Mouse (Mus musculus) stomach, embryonic 16.5 days (tissue): ENCODE results near the gene Pate1. TPM values are rescaled to one million over a fixed set of nuclear protein-coding genes. Genes with fewer than 3 reads are reported as not detected.

Experiments
- ATAC-seq: fragments of 200-750 bp; cut with Nextera tagmentation; 2 replicates; pipeline ENCODE4 v1.8.0; 2017; ENCODE audit warnings: moderate number of reproducible peaks, moderate TSS enrichment; ENCODE audit not compliant: insufficient read depth, low FRiP score
- H3K27ac ChIP-seq: fragments of 300-500 bp; sonication (generic); 2 replicates; pipeline ENCODE4 v1.5.1; 2014; ENCODE audit warnings: low read length
- H3K27me3 ChIP-seq: fragments of 300-500 bp; sonication (generic); 2 replicates; pipeline ENCODE4 v1.6.1; 2014; ENCODE audit warnings: low read length, control low read depth, mixed read lengths; ENCODE audit not compliant: control insufficient read depth, insufficient read depth
- H3K36me3 ChIP-seq: fragments of 300-500 bp; sonication (generic); 2 replicates; pipeline ENCODE4 v1.6.1; 2014; ENCODE audit warnings: low read length; ENCODE audit not compliant: control insufficient read depth, insufficient read depth
- H3K4me1 ChIP-seq: fragments of 300-500 bp; sonication (generic); 2 replicates; pipeline ENCODE4 v1.6.1; 2014; ENCODE audit warnings: low read length, control low read depth, mixed read lengths; ENCODE audit not compliant: control insufficient read depth, insufficient read depth
- H3K4me2 ChIP-seq: fragments of 300-500 bp; sonication (generic); 2 replicates; pipeline ENCODE4 v1.6.1; 2014; ENCODE audit warnings: low read depth, low read length, mixed read lengths
- H3K4me3 ChIP-seq: fragments of 300-500 bp; sonication (generic); replicated peaks from 2 replicates; pipeline ENCODE4 v1.5.1; 2014; ENCODE audit warnings: mild to moderate bottlenecking, low read length
- H3K9ac ChIP-seq: fragments of 300-500 bp; sonication (generic); 2 replicates; pipeline ENCODE4 v1.6.1; 2014; ENCODE audit warnings: low read length
- H3K9me3 ChIP-seq: fragments of 300-500 bp; sonication (generic); replicated peaks from 2 replicates; pipeline ENCODE4 v1.6.1; 2016; ENCODE audit warnings: low read length, control low read depth; ENCODE audit not compliant: control insufficient read depth
- WGBS: fragments of 180-500 bp; shearing (Covaris S2); extraction: QIAGEN DNeasy Blood & Tissue Kit; methylation state at CpG from one replicate; pipeline ENCODE4 v1.1.7; 2014; 5-methylcytosine and 5-hydroxymethylcytosine counted together
- polyA plus RNA-seq: library from polyadenylated mRNA; unstranded; fragments of >200 nt; fragmentation: Nextera tagmentation; extraction: Ambion mirVana; gene quantifications from 2 replicates; pipeline ENCODE4 v1.2.1, GENCODE M21; 2015

Pate1 gene
- polyA plus RNA-seq, result not detected in 2 replicates

- no peak for ATAC-seq
- Histone ChIP-seq H3K27me3 (no peaks in the 10 kb centered on the region), H3K4me1 (no peaks in the 10 kb centered on the region), H3K9me3 (no peaks in the 10 kb centered on the region), H3K4me2 (no peak within 1 kb of the TSS), H3K27ac (no peak within 1 kb of the TSS), H3K4me3 (no peak within 1 kb of the TSS), H3K36me3 (no peaks in the 10 kb centered on the region), H3K9ac (no peak within 1 kb of the TSS)
- 33% methylated on average over 1 of the region's 1 CpGs for WGBS
These were observed at the start of gene Pate1 for GRCm38 (mm10) chr9:35687013-35687412. Gene Pate1, minus strand, starts transcription at chr9:35687390.

GRCm38 (mm10) chr9:35707265-35707664 lies 20.1 kb upstream of the Pate1 start:
- H3K27ac ChIP-seq, result no peak overlapping the region
- no peaks in the 10 kb centered on the region for H3K4me1 ChIP-seq
- ATAC-seq, result no peak
- no peak overlapping the region for H3K9ac ChIP-seq
- no peaks in the 10 kb centered on the region for H3K27me3 ChIP-seq
- no peaks in the 10 kb centered on the region for H3K36me3 ChIP-seq
- no peaks in the 10 kb centered on the region for H3K9me3 ChIP-seq
- no peak overlapping the region for H3K4me3 ChIP-seq
- H3K4me2 ChIP-seq, result no peak overlapping the region

GRCm38 (mm10) chr9:35691924-35692323 lies 4.7 kb upstream of the Pate1 start:
- no peaks in the 10 kb centered on the region for H3K4me1 ChIP-seq
- no peak overlapping the region for H3K4me2 ChIP-seq
- no peak overlapping the region for H3K27ac ChIP-seq
- no peak for ATAC-seq
- no peak overlapping the region for H3K4me3 ChIP-seq
- H3K27me3 ChIP-seq, result no peaks in the 10 kb centered on the region
- no peak overlapping the region for H3K9ac ChIP-seq
- H3K36me3 ChIP-seq, result no peaks in the 10 kb centered on the region
- H3K9me3 ChIP-seq, result no peaks in the 10 kb centered on the region

- no peaks in the 10 kb centered on the region for H3K9me3 ChIP-seq
- H3K9ac ChIP-seq, result no peak overlapping the region
- no peaks in the 10 kb centered on the region for H3K4me1 ChIP-seq
- H3K4me2 ChIP-seq, result no peak overlapping the region
- no peak for ATAC-seq
- WGBS, result 83% methylated on average over 2 of the region's 2 CpGs
- no peak overlapping the region for H3K27ac ChIP-seq
- H3K4me3 ChIP-seq, result no peak overlapping the region
- no peaks in the 10 kb centered on the region for H3K36me3 ChIP-seq
- no peaks in the 10 kb centered on the region for H3K27me3 ChIP-seq
These were observed 13.6 kb downstream of the Pate1 start for GRCm38 (mm10) chr9:35673557-35673956.

- Histone ChIP-seq H3K9me3 (no peaks in the 10 kb centered on the region), H3K36me3 (no peaks in the 10 kb centered on the region), H3K4me1 (no peaks in the 10 kb centered on the region), H3K27ac (no peak within 1 kb of the TSS), H3K27me3 (no peaks in the 10 kb centered on the region), H3K4me3 (no peak within 1 kb of the TSS), H3K9ac (no peak within 1 kb of the TSS), H3K4me2 (no peak within 1 kb of the TSS)
- no peak for ATAC-seq
- 69% methylated on average over 1 of the region's 1 CpGs for WGBS
These were observed 39.1 kb downstream of the Pate1 start, which contains the start of gene Pate3 for GRCm38 (mm10) chr9:35648102-35648501. Gene Pate3, minus strand, starts transcription at chr9:35648202.

Other genes with a start within 250 kb of the Pate1 start
- not detected in 2 replicates for gene Gm1113, start 169.1 kb downstream of the Pate1 start, polyA plus RNA-seq
- 1.2 and 1.4 TPM in 2 replicates for gene Ddx25, start 128.9 kb downstream of the Pate1 start, polyA plus RNA-seq
- gene Pus3, start 128.8 kb downstream of the Pate1 start, polyA plus RNA-seq, result 16.9 and 17.1 TPM in 2 replicates
- 0.34 and 0.57 TPM in 2 replicates for gene Pate2, start 117.1 kb downstream of the Pate1 start, polyA plus RNA-seq
- gene Hyls1, start 117.0 kb downstream of the Pate1 start, polyA plus RNA-seq, result 10.4 and 12.0 TPM in 2 replicates
- not detected in 2 replicates for gene Pate4, start 75.4 kb downstream of the Pate1 start, polyA plus RNA-seq
- not detected in 2 replicates for gene Pate3, start 39.2 kb downstream of the Pate1 start, polyA plus RNA-seq
- not detected in 2 replicates for gene Gm17677, start 53.7 kb upstream of the Pate1 start, polyA plus RNA-seq
- gene Gm17727, start 90.7 kb upstream of the Pate1 start, polyA plus RNA-seq, result not detected in 2 replicates
- not detected in 2 replicates for gene Gm27235, start 102.7 kb upstream of the Pate1 start, polyA plus RNA-seq
- gene D730048I06Rik, start 102.7 kb upstream of the Pate1 start, polyA plus RNA-seq, result not detected in 2 replicates
- gene 9230110F15Rik, start 156.8 kb upstream of the Pate1 start, polyA plus RNA-seq, result not detected in 2 replicates
- gene 9230113P08Rik, start 221.0 kb upstream of the Pate1 start, polyA plus RNA-seq, result not detected in 2 replicates